Mouse (Mus musculus): ENCODE measurements around the gene Psmc2. TPM values are rescaled to one million over a fixed set of nuclear protein-coding genes. Genes with fewer than 3 reads are reported as not detected.

Gene Psmc2
- polyA plus RNA-seq (2014; fragmentation: Nextera tagmentation; extraction: Ambion mirVana): 245 and 260 TPM in 2 replicates

- Histone ChIP-seq H3K4me1 (ENCODE audit: control insufficient read depth, insufficient read depth, low read length) (peaks cover 8% of the 10 kb centered on the region; the same call in 1 of the 2 replicates), H3K4me2 (ENCODE audit: low read depth) (peak within 1 kb of the TSS; percentile 92), H3K9ac (ENCODE audit: low read length) (peak within 1 kb of the TSS; percentile 83), H3K27ac (ENCODE audit: low read depth, low read length) (peak within 1 kb of the TSS; percentile 64; the same call in 1 of the 2 replicates), H3K9me3 (ENCODE audit: control insufficient read depth, low read length) (no peaks in the 10 kb centered on the region), H3K27me3 (ENCODE audit: control insufficient read depth, insufficient read depth, low read length) (no peaks in the 10 kb centered on the region), H3K36me3 (ENCODE audit: control insufficient read depth, insufficient read depth, low read length) (peaks cover 4% of the 10 kb centered on the region), H3K4me3 (ENCODE audit: low read depth, low read length) (peak within 1 kb of the TSS; percentile 95)
- WGBS: under 1% methylated on average over 28 of the region's 37 CpGs
- peak; percentile 92 for ATAC-seq (ENCODE audit: insufficient read depth, low FRiP score, low TSS enrichment)
- DNase-seq (ENCODE audit: low spot score): peak; percentile 92
Observed at GRCm38 (mm10) chr5:21785053-21785452, at the start of gene Psmc2, which contains the start of gene Dnajc2. Gene Psmc2 (plus strand): TSS chr5:21785283. Gene Dnajc2 (minus strand): TSS chr5:21785251.

GRCm38 (mm10) chr5:21735584-21735983, 49.5 kb upstream of the Psmc2 start:
- no peak overlapping the region for H3K4me3 ChIP-seq (ENCODE audit: low read depth, low read length)
- no peak overlapping the region for H3K9ac ChIP-seq (ENCODE audit: low read length)
- H3K4me1 ChIP-seq (ENCODE audit: control insufficient read depth, insufficient read depth, low read length): peaks cover 6% of the 10 kb centered on the region
- H3K27me3 ChIP-seq (ENCODE audit: control insufficient read depth, insufficient read depth, low read length): no peaks in the 10 kb centered on the region
- ATAC-seq (ENCODE audit: insufficient read depth, low FRiP score, low TSS enrichment) (no peak), DNase-seq (ENCODE audit: low spot score) (peak; percentile 74)
- no peaks in the 10 kb centered on the region for H3K9me3 ChIP-seq (ENCODE audit: control insufficient read depth, low read length)
- no peak overlapping the region for H3K27ac ChIP-seq (ENCODE audit: low read depth, low read length)
- H3K36me3 ChIP-seq (ENCODE audit: control insufficient read depth, insufficient read depth, low read length): no peaks in the 10 kb centered on the region
- H3K4me2 ChIP-seq (ENCODE audit: low read depth): no peak overlapping the region
- WGBS: 37% methylated on average over 10 of the region's 10 CpGs

- Histone ChIP-seq H3K27ac (ENCODE audit: low read depth, low read length) (no peak overlapping the region), H3K9ac (ENCODE audit: low read length) (no peak overlapping the region), H3K27me3 (ENCODE audit: control insufficient read depth, insufficient read depth, low read length) (no peaks in the 10 kb centered on the region), H3K4me1 (ENCODE audit: control insufficient read depth, insufficient read depth, low read length) (peaks cover 6% of the 10 kb centered on the region), H3K4me2 (ENCODE audit: low read depth) (no peak overlapping the region), H3K36me3 (ENCODE audit: control insufficient read depth, insufficient read depth, low read length) (no peaks in the 10 kb centered on the region), H3K9me3 (ENCODE audit: control insufficient read depth, low read length) (no peaks in the 10 kb centered on the region), H3K4me3 (ENCODE audit: low read depth, low read length) (no peak overlapping the region)
- DNase-seq (ENCODE audit: low spot score) (no peak), ATAC-seq (ENCODE audit: insufficient read depth, low FRiP score, low TSS enrichment) (no peak)
- 86% methylated on average over 11 of the region's 11 CpGs for WGBS
Observed at GRCm38 (mm10) chr5:21736046-21736445, 49.0 kb upstream of the Psmc2 start.

GRCm38 (mm10) chr5:21736956-21737585, 48.0 kb upstream of the Psmc2 start, which contains the start of gene Pmpcb:
Gene Pmpcb (plus strand): TSS chr5:21737141.
- H3K27ac ChIP-seq (ENCODE audit: low read depth, low read length): peak within 1 kb of the TSS; percentile 72; the same call in 1 of the 2 replicates
- H3K9ac ChIP-seq (ENCODE audit: low read length): peak within 1 kb of the TSS; percentile 91
- peak within 1 kb of the TSS; percentile 94 for H3K4me3 ChIP-seq (ENCODE audit: low read depth, low read length)
- peaks cover 6% of the 10 kb centered on the region for H3K4me1 ChIP-seq (ENCODE audit: control insufficient read depth, insufficient read depth, low read length)
- H3K9me3 ChIP-seq (ENCODE audit: control insufficient read depth, low read length): no peaks in the 10 kb centered on the region
- peak within 1 kb of the TSS; percentile 82 for H3K4me2 ChIP-seq (ENCODE audit: low read depth)
- H3K36me3 ChIP-seq (ENCODE audit: control insufficient read depth, insufficient read depth, low read length): no peaks in the 10 kb centered on the region
- WGBS: under 1% methylated on average over 42 of the region's 42 CpGs
- no peaks in the 10 kb centered on the region for H3K27me3 ChIP-seq (ENCODE audit: control insufficient read depth, insufficient read depth, low read length)
- DNase-seq (ENCODE audit: low spot score) (peak; percentile 88), ATAC-seq (ENCODE audit: insufficient read depth, low FRiP score, low TSS enrichment) (peak; percentile 54)

GRCm38 (mm10) chr5:21737620-21738019, 47.5 kb upstream of the Psmc2 start:
- H3K4me2 ChIP-seq (ENCODE audit: low read depth): peak overlapping the region; percentile 82
- H3K4me1 ChIP-seq (ENCODE audit: control insufficient read depth, insufficient read depth, low read length): peaks cover 6% of the 10 kb centered on the region
- no peaks in the 10 kb centered on the region for H3K9me3 ChIP-seq (ENCODE audit: control insufficient read depth, low read length)
- peak overlapping the region; percentile 94 for H3K4me3 ChIP-seq (ENCODE audit: low read depth, low read length)
- H3K27ac ChIP-seq (ENCODE audit: low read depth, low read length): no peak overlapping the region
- DNase-seq (ENCODE audit: low spot score): no peak
- peak overlapping the region; percentile 91 for H3K9ac ChIP-seq (ENCODE audit: low read length)
- WGBS: 34% methylated on average over 10 of the region's 10 CpGs
- no peaks in the 10 kb centered on the region for H3K36me3 ChIP-seq (ENCODE audit: control insufficient read depth, insufficient read depth, low read length)
- no peak for ATAC-seq (ENCODE audit: insufficient read depth, low FRiP score, low TSS enrichment)
- no peaks in the 10 kb centered on the region for H3K27me3 ChIP-seq (ENCODE audit: control insufficient read depth, insufficient read depth, low read length)

- Histone ChIP-seq H3K4me3 (ENCODE audit: low read depth, low read length) (no peak overlapping the region), H3K9me3 (ENCODE audit: control insufficient read depth, low read length) (no peaks in the 10 kb centered on the region), H3K4me1 (ENCODE audit: control insufficient read depth, insufficient read depth, low read length) (peaks cover 6% of the 10 kb centered on the region), H3K27me3 (ENCODE audit: control insufficient read depth, insufficient read depth, low read length) (no peaks in the 10 kb centered on the region), H3K36me3 (ENCODE audit: control insufficient read depth, insufficient read depth, low read length) (peaks cover 7% of the 10 kb centered on the region), H3K9ac (ENCODE audit: low read length) (no peak overlapping the region), H3K4me2 (ENCODE audit: low read depth) (no peak overlapping the region), H3K27ac (ENCODE audit: low read depth, low read length) (no peak overlapping the region)
- ATAC-seq (ENCODE audit: insufficient read depth, low FRiP score, low TSS enrichment) (no peak), DNase-seq (ENCODE audit: low spot score) (no peak)
- WGBS: 92% methylated on average over 11 of the region's 11 CpGs
Observed at GRCm38 (mm10) chr5:21739120-21739519, 46.0 kb upstream of the Psmc2 start.

GRCm38 (mm10) chr5:21739881-21740280, 45.2 kb upstream of the Psmc2 start:
- 92% methylated on average over 13 of the region's 13 CpGs for WGBS
- no peaks in the 10 kb centered on the region for H3K27me3 ChIP-seq (ENCODE audit: control insufficient read depth, insufficient read depth, low read length)
- peaks cover 7% of the 10 kb centered on the region for H3K36me3 ChIP-seq (ENCODE audit: control insufficient read depth, insufficient read depth, low read length)
- no peak overlapping the region for H3K27ac ChIP-seq (ENCODE audit: low read depth, low read length)
- H3K4me1 ChIP-seq (ENCODE audit: control insufficient read depth, insufficient read depth, low read length): peaks cover 6% of the 10 kb centered on the region
- DNase-seq (ENCODE audit: low spot score) (no peak), ATAC-seq (ENCODE audit: insufficient read depth, low FRiP score, low TSS enrichment) (no peak)
- no peak overlapping the region for H3K9ac ChIP-seq (ENCODE audit: low read length)
- H3K4me3 ChIP-seq (ENCODE audit: low read depth, low read length): no peak overlapping the region
- no peak overlapping the region for H3K4me2 ChIP-seq (ENCODE audit: low read depth)
- no peaks in the 10 kb centered on the region for H3K9me3 ChIP-seq (ENCODE audit: control insufficient read depth, low read length)

GRCm38 (mm10) chr5:21743606-21744005, 41.5 kb upstream of the Psmc2 start:
- no peaks in the 10 kb centered on the region for H3K9me3 ChIP-seq (ENCODE audit: control insufficient read depth, low read length)
- no peaks in the 10 kb centered on the region for H3K27me3 ChIP-seq (ENCODE audit: control insufficient read depth, insufficient read depth, low read length)
- H3K4me2 ChIP-seq (ENCODE audit: low read depth): no peak overlapping the region
- no peak for DNase-seq (ENCODE audit: low spot score)
- H3K4me1 ChIP-seq (ENCODE audit: control insufficient read depth, insufficient read depth, low read length): no peaks in the 10 kb centered on the region
- WGBS: 96% methylated on average over 10 of the region's 10 CpGs
- no peak overlapping the region for H3K4me3 ChIP-seq (ENCODE audit: low read depth, low read length)
- H3K27ac ChIP-seq (ENCODE audit: low read depth, low read length): no peak overlapping the region
- peaks cover 16% of the 10 kb centered on the region for H3K36me3 ChIP-seq (ENCODE audit: control insufficient read depth, insufficient read depth, low read length)
- no peak for ATAC-seq (ENCODE audit: insufficient read depth, low FRiP score, low TSS enrichment)
- no peak overlapping the region for H3K9ac ChIP-seq (ENCODE audit: low read length)

GRCm38 (mm10) chr5:21744651-21745050, 40.4 kb upstream of the Psmc2 start:
- ATAC-seq (ENCODE audit: insufficient read depth, low FRiP score, low TSS enrichment): no peak
- Histone ChIP-seq H3K36me3 (ENCODE audit: control insufficient read depth, insufficient read depth, low read length) (peaks cover 19% of the 10 kb centered on the region), H3K9ac (ENCODE audit: low read length) (no peak overlapping the region), H3K27ac (ENCODE audit: low read depth, low read length) (no peak overlapping the region), H3K9me3 (ENCODE audit: control insufficient read depth, low read length) (no peaks in the 10 kb centered on the region), H3K4me2 (ENCODE audit: low read depth) (no peak overlapping the region), H3K4me3 (ENCODE audit: low read depth, low read length) (no peak overlapping the region), H3K27me3 (ENCODE audit: control insufficient read depth, insufficient read depth, low read length) (no peaks in the 10 kb centered on the region), H3K4me1 (ENCODE audit: control insufficient read depth, insufficient read depth, low read length) (no peaks in the 10 kb centered on the region)
- DNase-seq (ENCODE audit: low spot score): no peak
